In the genomic region with DNA sequence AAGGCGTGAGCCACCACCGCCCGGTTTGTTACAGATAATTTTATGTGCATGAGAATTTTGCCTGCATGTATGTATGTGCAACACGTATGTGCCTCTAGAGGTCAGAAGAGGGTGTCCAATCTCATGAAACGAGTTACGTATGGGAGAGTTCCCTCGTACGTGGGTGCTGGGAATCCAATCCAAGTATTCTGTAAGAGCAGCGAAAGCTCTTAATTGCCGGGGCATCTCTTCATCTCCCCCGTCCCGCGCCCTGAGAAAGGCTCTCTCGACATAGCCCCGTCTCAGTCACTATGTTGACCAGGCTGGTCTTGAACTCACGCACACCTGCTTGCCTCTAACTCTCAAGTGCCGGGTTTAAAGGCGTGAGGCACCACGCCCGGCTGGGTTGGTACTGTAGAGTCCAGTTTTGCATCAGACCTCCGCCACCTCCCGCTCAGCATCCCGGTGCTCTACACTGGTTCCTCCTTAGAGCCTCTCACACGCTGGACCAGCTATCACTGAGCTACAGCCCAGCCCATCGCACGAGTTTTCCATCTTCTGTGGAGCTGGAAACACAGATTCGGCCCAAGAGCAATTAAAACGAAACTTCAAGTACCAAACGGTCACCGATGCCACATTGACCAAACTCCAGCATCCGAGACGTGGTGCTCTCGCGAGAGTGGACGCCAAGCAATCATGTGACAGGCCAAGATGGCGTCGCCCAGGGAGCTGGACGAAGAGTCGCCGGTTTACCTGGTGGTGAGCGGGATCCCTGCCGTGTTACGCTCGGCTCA, we compare ENCODE assay signal across 8 mouse cellular contexts. TPM values are rescaled to one million over a fixed set of nuclear protein-coding genes. Genes with fewer than 3 reads are reported as not detected.
DNase-seq lines count a peak whose midpoint lies in the region; TF ChIP-seq lines count a peak whose summit lies in the region.

Gene Gpatch3 (plus strand): TSS at position 676 of the 773 bp plus-strand sequence.

- peak within 1 kb of the TSS; percentile 89 for H3K27ac ChIP-seq in gastrocnemius, adult 2 months

- intact Hi-C loops in gastrocnemius, adult 2 months (cut with DNase I): no loop called here

- peaks cover 18% of the 10 kb centered on the region for H3K36me3 ChIP-seq in megakaryocyte, embryonic 14.5 days (replicated peaks; ENCODE audit: low read length)

- DNase-seq in WW6 (ENCODE audit: low read depth, low spot score): peak; percentile 71
- peak; percentile 78 to 88 for DNase-seq in cerebellum, postnatal 4 days (ENCODE audit: low spot score in 2 of 2)
- DNase-seq in gastrocnemius, adult 2 months: peak; percentile 95
- DNase-seq in hindlimb bud, embryonic 11.5 days (ENCODE audit: extremely low spot score, low read depth, low spot score): peak; percentile 85
- peak; percentile 80 to 89 for DNase-seq in left cerebral cortex, adult 8-10 months (ENCODE audit: low spot score in 2 of 2)
- DNase-seq in right cerebral cortex, postnatal 10 days (ENCODE audit: low spot score in 2 of 2): peak; percentile 96
- peak; percentile 88 for DNase-seq in urinary bladder, postnatal 25 days (ENCODE audit: low spot score)

- H3K9me3 ChIP-seq in megakaryocyte, embryonic 14.5 days: no peaks in the 10 kb centered on the region

- H3K4me1 ChIP-seq in megakaryocyte, embryonic 14.5 days: peaks cover 14% of the 10 kb centered on the region

- TF ChIP-seq CTCF in gastrocnemius, adult 2 months (IDR thresholded peaks at IDR 0.05): peak; percentile 2; the same call in 1 of the 2 replicates

- no peaks in the 10 kb centered on the region for H3K27me3 ChIP-seq in megakaryocyte, embryonic 14.5 days (replicated peaks)

- H3K4me3 ChIP-seq in gastrocnemius, adult 2 months: peak within 1 kb of the TSS; percentile 84
- H3K4me3 ChIP-seq in megakaryocyte, embryonic 14.5 days (replicated peaks): peak within 1 kb of the TSS; percentile 96

RNA-seq across cellular contexts. Expression of gene Gpatch3, which starts in this region (rescaled TPM):
- 1 to 10 TPM; 3.0 to 3.2 TPM for total RNA-seq in gastrocnemius, adult 2 months (2021)
- 1 to 10 TPM; 6.8 to 8.9 (median 7.4) TPM for total RNA-seq in left cerebral cortex, adult 8-10 months (2022)
- polyA plus RNA-seq in megakaryocyte, embryonic 14.5 days (2012; ENCODE audit: insufficient read depth, low replicate concordance): 5.4 and 30.6 TPM in 2 replicates

Comparison
In these comparisons a context has a peak if more than half of its experiments do, and no peak if none do; other contexts are left out.
1. Peak in every context shown above with its lines: DNase-seq, H3K4me3 ChIP-seq and H3K27ac ChIP-seq.